In the genomic region with DNA sequence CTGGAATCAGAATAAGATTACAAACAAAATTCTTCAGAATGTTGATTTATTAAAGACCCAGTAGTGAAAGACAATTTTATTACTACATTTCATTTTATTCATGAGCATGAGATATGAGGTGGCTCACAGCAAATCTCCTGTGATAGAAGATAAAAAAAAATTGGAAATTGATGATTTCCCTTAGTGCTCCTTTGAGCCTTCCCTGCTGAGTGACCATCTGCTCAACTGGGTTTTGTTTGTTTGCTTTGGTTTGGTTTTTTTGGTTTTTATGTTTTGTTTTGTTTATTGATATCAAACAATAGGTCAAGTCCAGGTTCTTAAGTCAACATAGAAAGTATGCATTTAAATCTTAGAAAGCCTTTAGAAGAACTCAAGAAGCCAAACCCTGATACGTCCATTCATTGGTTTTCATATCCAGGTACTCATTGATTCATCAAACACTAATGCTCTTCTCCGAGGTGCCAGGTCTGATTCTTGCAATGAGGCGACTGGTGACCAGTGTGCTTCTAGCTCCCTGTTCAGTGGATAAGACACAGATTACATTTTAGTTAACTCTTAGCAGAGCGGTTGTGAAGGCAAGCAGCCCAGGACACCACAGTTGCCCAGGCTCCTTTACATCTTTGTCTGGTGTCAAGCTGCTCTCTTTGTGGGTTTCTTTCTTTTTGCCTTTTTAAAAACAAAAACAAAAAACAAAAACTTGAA, we compare ENCODE assay signal across 9 mouse cellular contexts.
"Had no signal": no experiment of that assay in that cellular context is flagged by ENCODE, and none has a peak within 500 bp of the region (broad histone marks: within the 10 kb centered on the region; RNA-seq: fewer than 3 reads in every experiment).

No protein-coding gene starts in this region.

- DNase-seq: kidney, adult 9 months; kidney, postnatal 36 days; lung, embryonic 14.5 days; lung, postnatal 10 days; lung, postnatal 4 days; midbrain, embryonic 14.5 days; spleen, adult 18-20 months; thymus, adult 18-20 months; thymus, postnatal 14 days had no signal
